Mouse (Mus musculus): ENCODE data around the gene Gm28051. TPM values are rescaled to one million over a fixed set of nuclear protein-coding genes. Genes with fewer than 3 reads are reported as not detected.

Gm28051 gene
- polyA plus RNA-seq, 1 experiment from 2014 or later, result not detected

DNA sequence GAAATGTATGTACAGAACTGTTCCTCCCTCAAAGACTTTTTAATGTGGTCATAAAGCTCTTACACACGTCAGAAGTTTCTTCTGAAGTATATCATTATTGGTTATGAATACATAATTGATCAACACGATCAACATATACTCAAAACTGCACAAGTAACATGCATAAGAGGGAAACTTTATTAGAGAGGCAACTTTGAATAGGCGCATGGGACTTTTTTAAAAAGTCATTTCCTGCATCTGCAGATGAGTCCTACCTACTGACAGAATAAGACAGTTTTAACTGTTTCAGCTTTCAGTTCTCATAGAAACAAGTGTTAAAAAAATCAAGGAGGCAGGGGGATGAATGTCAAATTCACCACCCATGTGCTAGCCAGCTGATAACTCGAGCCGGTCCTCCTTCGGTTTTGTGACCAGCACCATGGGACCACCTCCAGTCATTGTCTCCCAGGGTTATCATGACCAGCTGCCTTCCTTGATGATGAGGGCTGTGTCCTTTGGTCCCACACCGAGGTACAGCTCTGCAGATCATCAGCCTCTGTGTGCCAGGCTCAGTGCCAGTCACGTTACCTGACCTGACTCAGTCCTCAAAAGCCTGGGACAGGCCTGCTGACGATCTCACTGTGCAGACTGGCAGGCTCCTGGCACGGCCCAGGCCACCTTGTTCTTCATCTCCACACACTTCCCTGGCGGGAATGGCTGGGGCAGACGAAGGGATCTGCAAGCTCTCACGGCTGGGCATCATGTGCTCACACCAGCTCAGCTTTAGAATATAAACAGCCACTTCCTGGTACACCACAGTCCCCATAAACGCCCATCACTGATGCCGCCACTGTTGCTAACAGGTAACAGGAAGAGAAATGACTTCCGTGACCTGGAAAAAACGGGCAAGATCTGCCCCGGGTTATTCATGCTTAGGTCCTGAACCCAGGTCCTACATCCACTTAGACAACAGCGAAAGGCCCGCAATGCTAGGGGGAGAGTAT, 84.4 kb downstream of the Gm28051 start:
- DNase-seq (ENCODE audit: extremely low spot score, low spot score), result no peak
- Histone ChIP-seq H3K4me1 (peaks cover 58% of the 10 kb centered on the region), H3K36me3 (replicated peaks) (peaks cover 18% of the 10 kb centered on the region), H3K27me3 (ENCODE audit: poor library complexity, severe bottlenecking) (no peaks in the 10 kb centered on the region), H3K4me3 (no peak overlapping the region), H3K9me3 (no peaks in the 10 kb centered on the region), H3K27ac (no peak overlapping the region)
- WGBS, result 92% methylated on average over 20 of the region's 20 CpGs

DNA sequence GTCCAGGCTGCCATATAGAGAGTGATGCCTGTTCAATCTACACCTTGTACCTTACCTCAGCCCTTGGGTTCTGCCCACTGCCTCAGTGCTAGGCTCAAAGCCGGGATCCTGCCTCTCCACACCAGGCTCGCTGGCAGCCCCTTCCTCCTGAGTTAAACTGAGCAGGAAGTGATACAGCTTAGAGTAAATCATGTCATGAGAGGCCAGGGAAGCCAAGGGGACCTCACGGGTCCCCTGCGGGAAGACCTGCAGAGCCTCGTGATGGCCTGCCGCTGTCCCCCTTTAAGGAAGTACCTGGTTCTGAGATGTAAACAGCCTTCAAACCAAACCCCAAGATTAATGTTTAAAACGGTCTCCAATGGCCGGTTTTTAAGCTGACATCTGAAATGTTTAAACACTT, 85.4 kb downstream of the Gm28051 start:
- H3K4me3 ChIP-seq, result no peak overlapping the region
- peaks cover 23% of the 10 kb centered on the region for H3K36me3 ChIP-seq (replicated peaks)
- peaks cover 48% of the 10 kb centered on the region for H3K4me1 ChIP-seq
- H3K27ac ChIP-seq, result no peak overlapping the region
- no peaks in the 10 kb centered on the region for H3K27me3 ChIP-seq (ENCODE audit: poor library complexity, severe bottlenecking)
- no peak for DNase-seq (ENCODE audit: extremely low spot score, low spot score)
- WGBS, result 89% methylated on average over 8 of the region's 8 CpGs
- no peaks in the 10 kb centered on the region for H3K9me3 ChIP-seq

DNA sequence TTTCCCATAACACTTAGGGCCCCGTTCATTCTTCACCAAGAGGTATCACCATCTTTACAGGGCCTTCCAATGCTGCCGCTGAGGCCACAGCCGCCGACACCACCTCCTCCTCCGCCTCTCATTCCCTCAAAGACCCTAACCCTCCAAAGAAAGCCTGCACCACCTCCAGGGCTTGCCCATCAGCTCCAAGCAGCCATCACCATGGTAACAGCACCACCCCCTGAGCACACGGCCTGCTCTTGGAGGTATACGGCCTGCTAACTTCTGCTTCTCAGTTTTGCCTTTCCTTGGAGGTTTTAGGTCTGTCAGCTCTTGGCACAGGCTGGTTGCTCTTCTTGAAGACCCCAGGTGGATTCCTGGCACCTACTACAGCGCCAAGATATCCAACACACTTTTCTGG, 86.7 kb downstream of the Gm28051 start:
- H3K9me3 ChIP-seq, result no peaks in the 10 kb centered on the region
- 51% methylated on average over 8 of the region's 8 CpGs for WGBS
- peak; percentile 31 for DNase-seq (ENCODE audit: extremely low spot score, low spot score)
- H3K4me1 ChIP-seq, result peaks cover 35% of the 10 kb centered on the region
- H3K36me3 ChIP-seq (replicated peaks), result peaks cover 23% of the 10 kb centered on the region
- H3K27me3 ChIP-seq (ENCODE audit: poor library complexity, severe bottlenecking), result no peaks in the 10 kb centered on the region
- H3K4me3 ChIP-seq, result no peak overlapping the region
- H3K27ac ChIP-seq, result no peak overlapping the region

MicroRNA genes within 50 kb of the gene (microRNA counts, 519-probe panel; counts per million panel counts)
- microRNA mmu-miR-1936, result 341 counts per million, percentile 65 among the panel's probes with 10 or more counts

Small RNA genes within 50 kb of the gene (microRNA-seq; reads per million reads assigned to microRNA genes)
- not detected for gene Mir1936

Other genes starting within 250 kb of the Gm28051 start
- gene Chga, start 202.8 kb downstream of the Gm28051 start, polyA plus RNA-seq (2016; fragmentation: Nextera tagmentation; extraction: Ambion mirVana), result 6.7 and 9.2 TPM in 2 replicates
- gene Itpk1, start 52.8 kb downstream of the Gm28051 start, polyA plus RNA-seq (2016; fragmentation: Nextera tagmentation; extraction: Ambion mirVana), result 16.5 and 18.5 TPM in 2 replicates
- 33.8 and 36.5 TPM in 2 replicates for gene Moap1, start 14.1 kb downstream of the Gm28051 start, polyA plus RNA-seq (2016; fragmentation: Nextera tagmentation; extraction: Ambion mirVana)
- gene Tmem251, start 14.0 kb downstream of the Gm28051 start, polyA plus RNA-seq (2016; fragmentation: Nextera tagmentation; extraction: Ambion mirVana), result 12.0 and 14.2 TPM in 2 replicates
- gene Gon7, start within 50 bp of the Gm28051 start, polyA plus RNA-seq (2016; fragmentation: Nextera tagmentation; extraction: Ambion mirVana), result 47.9 and 52.4 TPM in 2 replicates
- gene Ubr7, start 202 bp upstream of the Gm28051 start, polyA plus RNA-seq (2016; fragmentation: Nextera tagmentation; extraction: Ambion mirVana), result 67.8 and 71.6 TPM in 2 replicates
- 31.7 and 35.0 TPM in 2 replicates for gene Gm20604, start 907 bp upstream of the Gm28051 start, polyA plus RNA-seq (2016; fragmentation: Nextera tagmentation; extraction: Ambion mirVana)
- 16.1 and 17.1 TPM in 2 replicates for gene Btbd7, start 120.7 kb upstream of the Gm28051 start, polyA plus RNA-seq (2016; fragmentation: Nextera tagmentation; extraction: Ambion mirVana)
- not detected in 2 replicates for gene Cox8c, start 141.6 kb upstream of the Gm28051 start, polyA plus RNA-seq (2016; fragmentation: Nextera tagmentation; extraction: Ambion mirVana)
- 0.33 and 0.36 TPM in 2 replicates for gene Unc79, start 191.1 kb upstream of the Gm28051 start, polyA plus RNA-seq (2016; fragmentation: Nextera tagmentation; extraction: Ambion mirVana)

All from forebrain, embryonic 10.5 days (tissue).